In genomic region chr7:49520504-49520903, GRCm38 (mm10) we compare ENCODE assay signal across 19 mouse cellular contexts.
DNase-seq lines count a peak whose midpoint lies in the region; ATAC-seq and TF ChIP-seq lines count a peak whose summit lies in the region.
"Had no signal": no experiment of that assay in that cellular context is flagged by ENCODE, and none has a peak within 500 bp of the region (broad histone marks: within the 10 kb centered on the region; RNA-seq: fewer than 3 reads in every experiment).

No protein-coding gene starts in this region.

- TF ChIP-seq CTCF in heart, adult 2 months (IDR thresholded peaks at IDR 0.05) = no peak
- no peak for TF ChIP-seq CTCF in liver, adult 2 months (IDR thresholded peaks at IDR 0.05; ENCODE audit: low read depth, low read length)
- TF ChIP-seq CTCF in stomach, postnatal 0 days (IDR thresholded peaks at IDR 0.05; ENCODE audit: low read depth) = no peak

- no peaks in the 10 kb centered on the region for H3K79me2 ChIP-seq in heart, adult 2 months (replicated peaks; ENCODE audit: control insufficient read depth, insufficient read depth, low read length)
- peaks cover 2% of the 10 kb centered on the region; the same call in 1 of the 2 replicates for H3K79me2 ChIP-seq in liver, adult 2 months (ENCODE audit: control insufficient read depth, insufficient read depth, low read length)

- no peak overlapping the region; the same call in 1 of the 2 replicates for H3K4me2 ChIP-seq in heart, embryonic 11.5 days
- H3K4me2 ChIP-seq in liver, embryonic 12.5 days = no peak overlapping the region
- H3K4me2 ChIP-seq in kidney, embryonic 16.5 days (replicated peaks; ENCODE audit: low read depth, low read length) = no peak overlapping the region
- H3K4me2 ChIP-seq in stomach, postnatal 0 days (replicated peaks; ENCODE audit: low read depth) = no peak overlapping the region
- H3K4me2 ChIP-seq: midbrain, embryonic 12.5 days had no signal

- WGBS in heart, embryonic 11.5 days (ENCODE audit: insufficient replicate concordance) = 49% methylated on average over 2 of the region's 2 CpGs
- WGBS in heart, adult 2 months = 76% methylated on average over 2 of the region's 2 CpGs
- WGBS in liver, adult 2 months = 38% methylated on average over 2 of the region's 2 CpGs
- 56% methylated on average over 2 of the region's 2 CpGs for WGBS in liver, embryonic 12.5 days (ENCODE audit: insufficient replicate concordance)
- WGBS in kidney, embryonic 16.5 days = 53% methylated on average over 2 of the region's 2 CpGs
- 54% methylated on average over 2 of the region's 2 CpGs for WGBS in stomach, postnatal 0 days

- no peak overlapping the region for H3K4me3 ChIP-seq in heart, embryonic 11.5 days (ENCODE audit: low read depth, low read length)
- no peak overlapping the region for H3K4me3 ChIP-seq in heart, adult 2 months
- no peak overlapping the region for H3K4me3 ChIP-seq in liver, adult 2 months (ENCODE audit: insufficient read depth, low read depth, low read length)
- H3K4me3 ChIP-seq in liver, embryonic 12.5 days = no peak overlapping the region
- no peak overlapping the region for H3K4me3 ChIP-seq in kidney, embryonic 16.5 days (ENCODE audit: low read length)
- no peak overlapping the region for H3K4me3 ChIP-seq in stomach, postnatal 0 days (ENCODE audit: low read depth, low read length)
- H3K4me3 ChIP-seq: hindbrain, embryonic 10.5 days; midbrain, embryonic 12.5 days had no signal

- H3K9ac ChIP-seq in heart, embryonic 11.5 days (ENCODE audit: low read depth, low read length) = 0 out of 2 replicates have a peak overlapping the region, but pooled peaks have one; percentile 43
- H3K9ac ChIP-seq in heart, adult 2 months (ENCODE audit: low read depth, low read length) = no peak overlapping the region
- no peak overlapping the region for H3K9ac ChIP-seq in liver, adult 2 months (ENCODE audit: low read depth, low read length)
- H3K9ac ChIP-seq in liver, embryonic 12.5 days = no peak overlapping the region
- H3K9ac ChIP-seq in kidney, embryonic 16.5 days (replicated peaks; ENCODE audit: low read length) = no peak overlapping the region
- no peak overlapping the region for H3K9ac ChIP-seq in stomach, postnatal 0 days (ENCODE audit: low read length)
- H3K9ac ChIP-seq: midbrain, embryonic 12.5 days had no signal

- intact Hi-C loops in heart, adult 2 months (cut with DNase I) = loop anchor here (5.0 kb wide), 1 partner anchor 37 kb away; no protein-coding TSS in a partner anchor

- TF ChIP-seq POLR2A in heart, adult 2 months (IDR thresholded peaks at IDR 0.05; ENCODE audit: insufficient read depth, low read depth, low read length) = no peak
- TF ChIP-seq POLR2A in liver, adult 2 months (IDR thresholded peaks at IDR 0.05; ENCODE audit: extremely low read depth, insufficient read depth, low read length) = no peak

- H3K27ac ChIP-seq in heart, embryonic 11.5 days (ENCODE audit: low read depth, low read length) = no peak overlapping the region
- H3K27ac ChIP-seq in heart, adult 2 months = no peak overlapping the region
- H3K27ac ChIP-seq in liver, adult 2 months (replicated peaks; ENCODE audit: insufficient read depth, low read depth, low read length) = no peak overlapping the region
- H3K27ac ChIP-seq in liver, embryonic 12.5 days = no peak overlapping the region
- H3K27ac ChIP-seq in kidney, embryonic 16.5 days (ENCODE audit: low read length) = peak overlapping the region; percentile 21; the same call in 1 of the 2 replicates
- H3K27ac ChIP-seq in stomach, postnatal 0 days (replicated peaks) = no peak overlapping the region
- H3K27ac ChIP-seq: hindbrain, embryonic 10.5 days; midbrain, embryonic 12.5 days had no signal

- no peaks in the 10 kb centered on the region for H3K36me3 ChIP-seq in heart, embryonic 11.5 days (ENCODE audit: control insufficient read depth, insufficient read depth, low read length)
- H3K36me3 ChIP-seq in heart, adult 2 months (ENCODE audit: control insufficient read depth, insufficient read depth, low read length) = no peaks in the 10 kb centered on the region
- H3K36me3 ChIP-seq in liver, adult 2 months (ENCODE audit: control insufficient read depth, insufficient read depth, low read length) = no peaks in the 10 kb centered on the region
- H3K36me3 ChIP-seq in liver, embryonic 12.5 days = no peaks in the 10 kb centered on the region
- H3K36me3 ChIP-seq in kidney, embryonic 16.5 days (ENCODE audit: insufficient read depth, low read length) = no peaks in the 10 kb centered on the region
- H3K36me3 ChIP-seq in stomach, postnatal 0 days (ENCODE audit: control insufficient read depth, insufficient read depth, low read length) = no peaks in the 10 kb centered on the region
- H3K36me3 ChIP-seq: hindbrain, embryonic 10.5 days; midbrain, embryonic 12.5 days had no signal

- DNase-seq in heart, adult 2 months = no peak
- peak; percentile 65 for DNase-seq in liver, adult 2 months (ENCODE audit: extremely low read depth, low read depth, low spot score)
- DNase-seq in stomach, postnatal 0 days (ENCODE audit: low spot score) = no peak
- no peak for DNase-seq in natural killer cell, adult 2 months (ENCODE audit: low spot score in 2 of 2)
- no peak for DNase-seq in gastrocnemius, postnatal 4 days (ENCODE audit: low spot score in 2 of 2)
- DNase-seq: adrenal gland, adult 8-10 months; cerebellum, adult 11 months; cerebellum, postnatal 25 days; heart, adult 18-20 months; liver; lung, adult 2 months; right cerebral cortex, postnatal 4 days; thymus, postnatal 36 days had no signal

- H3K27me3 ChIP-seq in heart, embryonic 11.5 days (ENCODE audit: control insufficient read depth, insufficient read depth, low read length) = no peaks in the 10 kb centered on the region
- no peaks in the 10 kb centered on the region for H3K27me3 ChIP-seq in heart, adult 2 months (ENCODE audit: control insufficient read depth, insufficient read depth, low read length)
- no peaks in the 10 kb centered on the region for H3K27me3 ChIP-seq in liver, adult 2 months (ENCODE audit: control insufficient read depth, insufficient read depth, low read length)
- peaks cover 27% of the 10 kb centered on the region for H3K27me3 ChIP-seq in liver, embryonic 12.5 days (replicated peaks)
- H3K27me3 ChIP-seq in kidney, embryonic 16.5 days (ENCODE audit: insufficient read depth, low read length) = no peaks in the 10 kb centered on the region
- H3K27me3 ChIP-seq in stomach, postnatal 0 days (ENCODE audit: control insufficient read depth, insufficient read depth, low read length) = no peaks in the 10 kb centered on the region

- no peaks in the 10 kb centered on the region for H3K9me3 ChIP-seq in heart, embryonic 11.5 days (replicated peaks; ENCODE audit: control insufficient read depth, low read length)
- H3K9me3 ChIP-seq in liver, embryonic 12.5 days (replicated peaks) = no peaks in the 10 kb centered on the region
- H3K9me3 ChIP-seq in kidney, embryonic 16.5 days (ENCODE audit: low read length) = no peaks in the 10 kb centered on the region
- H3K9me3 ChIP-seq in stomach, postnatal 0 days (ENCODE audit: control insufficient read depth, low read length) = no peaks in the 10 kb centered on the region
- H3K9me3 ChIP-seq: hindbrain, embryonic 10.5 days; midbrain, embryonic 12.5 days had no signal

- TF ChIP-seq EP300 in heart, adult 2 months (IDR thresholded peaks at IDR 0.05; ENCODE audit: insufficient read depth, low read depth, low read length) = no peak
- TF ChIP-seq EP300 in stomach, postnatal 0 days (optimal IDR thresholded peaks at IDR 0.05) = no peak

- ATAC-seq in heart, embryonic 11.5 days (replicated peaks; ENCODE audit: insufficient number of reproducible peaks, low FRiP score, low TSS enrichment) = no peak
- no peak for ATAC-seq in liver, embryonic 12.5 days
- ATAC-seq in kidney, embryonic 16.5 days (ENCODE audit: low FRiP score, low TSS enrichment) = no peak
- no peak for ATAC-seq in stomach, postnatal 0 days (ENCODE audit: low FRiP score, low TSS enrichment)
- ATAC-seq: forebrain, embryonic 16.5 days had no signal

- peaks cover 26% of the 10 kb centered on the region for H3K4me1 ChIP-seq in heart, embryonic 11.5 days (ENCODE audit: control insufficient read depth, insufficient read depth, low read length)
- H3K4me1 ChIP-seq in heart, adult 2 months (ENCODE audit: control insufficient read depth, insufficient read depth, low read length) = peaks cover 4% of the 10 kb centered on the region
- peaks cover 24% of the 10 kb centered on the region for H3K4me1 ChIP-seq in liver, adult 2 months (ENCODE audit: control insufficient read depth, insufficient read depth, low read length)
- H3K4me1 ChIP-seq in liver, embryonic 12.5 days = peaks cover 27% of the 10 kb centered on the region
- H3K4me1 ChIP-seq in kidney, embryonic 16.5 days (ENCODE audit: insufficient read depth, low read length) = peaks cover 54% of the 10 kb centered on the region
- H3K4me1 ChIP-seq in stomach, postnatal 0 days (replicated peaks; ENCODE audit: control insufficient read depth, insufficient read depth) = peaks cover 5% of the 10 kb centered on the region
